Mouse (Mus musculus): ENCODE measurements around the gene Aff1. TPM values are rescaled to one million over a fixed set of nuclear protein-coding genes. Genes with fewer than 3 reads are reported as not detected.

Gene Aff1
- total and polyA plus RNA-seq, 3 experiments: 16.6 to 152 (median 51.3) TPM

DNA sequence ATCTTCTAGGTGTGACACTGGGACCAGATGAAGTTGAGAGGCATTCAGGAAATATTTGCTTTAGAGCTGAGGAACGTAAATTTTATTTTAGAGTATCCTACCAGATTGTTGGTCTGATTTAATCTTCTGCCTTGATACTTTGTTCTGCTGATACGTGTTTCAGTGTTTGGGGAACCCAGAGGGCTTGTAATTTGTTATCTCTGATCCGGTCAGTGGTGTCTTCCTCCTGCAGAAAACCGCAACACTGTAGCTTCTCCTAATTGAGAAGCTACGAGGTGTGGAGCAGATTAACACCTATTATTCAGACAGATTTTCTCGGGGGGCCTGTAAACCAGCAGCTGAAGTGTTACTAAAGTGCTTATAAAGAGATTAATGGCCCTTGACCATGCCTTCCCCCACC lies 27.0 kb downstream of the Aff1 start:
- peaks cover 33% of the 10 kb centered on the region for H3K4me1 ChIP-seq (ENCODE audit: insufficient read depth, low read depth, low read length)
- H3K36me3 ChIP-seq (replicated peaks): no peaks in the 10 kb centered on the region
- H3K9me3 ChIP-seq (replicated peaks): no peaks in the 10 kb centered on the region
- DNase-seq (ENCODE audit: low spot score) (peak; percentile 20), ATAC-seq (ENCODE audit: extremely low read depth, insufficient number of reproducible peaks, low FRiP score, poor library complexity, severe bottlenecking) (peak; percentile 77)
- peaks cover 22% of the 10 kb centered on the region; the same call in 1 of the 2 replicates for H3K27me3 ChIP-seq (ENCODE audit: insufficient read depth, low read length)
- TF ChIP-seq GATA2 (IDR thresholded peaks at IDR 0.05; ENCODE audit: borderline replicate concordance, low read depth, low read length) (no peak), GATA1 (IDR thresholded peaks at IDR 0.05; ENCODE audit: borderline replicate concordance, low read length) (no peak), POLR2AphosphoS5 (IDR thresholded peaks at IDR 0.05; ENCODE audit: insufficient replicate concordance, low read depth, low read length) (no peak), CTCF (IDR thresholded peaks at IDR 0.05; ENCODE audit: low read depth, low read length) (no peak), TAL1 (conservative IDR thresholded peaks at IDR 0.05; ENCODE audit: low read depth, low read length) (no peak)
- H3K4me3 ChIP-seq (ENCODE audit: low read depth, low read length): no peak overlapping the region

DNA sequence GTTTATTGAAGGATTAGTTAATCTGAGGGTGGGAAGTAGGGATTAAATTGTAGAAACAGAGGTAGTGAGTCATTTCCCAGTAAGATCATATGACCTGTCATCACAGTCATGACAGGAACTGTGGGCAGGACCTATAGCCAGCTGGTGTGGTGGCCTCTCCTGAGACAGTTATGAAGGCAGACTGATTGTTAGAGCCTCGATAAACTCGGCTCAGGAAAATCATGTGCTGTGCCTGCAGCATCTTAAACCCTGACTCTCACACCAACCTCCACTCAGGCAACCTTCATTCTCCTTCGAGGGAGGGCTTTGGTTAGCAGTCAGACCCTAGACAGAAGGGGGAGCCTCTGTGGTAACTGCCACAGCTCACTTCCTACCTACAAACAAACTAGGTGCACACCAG lies 27.7 kb downstream of the Aff1 start:
- ATAC-seq (ENCODE audit: extremely low read depth, insufficient number of reproducible peaks, low FRiP score, poor library complexity, severe bottlenecking) (peak; percentile 86), DNase-seq (ENCODE audit: low spot score) (no peak)
- H3K9me3 ChIP-seq (replicated peaks): no peaks in the 10 kb centered on the region
- no peak overlapping the region for H3K4me3 ChIP-seq (ENCODE audit: low read depth, low read length)
- peaks cover 28% of the 10 kb centered on the region for H3K4me1 ChIP-seq (ENCODE audit: insufficient read depth, low read depth, low read length)
- no peaks in the 10 kb centered on the region for H3K36me3 ChIP-seq (replicated peaks)
- H3K27me3 ChIP-seq (ENCODE audit: insufficient read depth, low read length): peaks cover 29% of the 10 kb centered on the region; the same call in 1 of the 2 replicates
- TF ChIP-seq GATA2 (IDR thresholded peaks at IDR 0.05; ENCODE audit: borderline replicate concordance, low read depth, low read length) (no peak), POLR2AphosphoS5 (IDR thresholded peaks at IDR 0.05; ENCODE audit: insufficient replicate concordance, low read depth, low read length) (no peak), GATA1 (IDR thresholded peaks at IDR 0.05; ENCODE audit: borderline replicate concordance, low read length) (no peak), TAL1 (conservative IDR thresholded peaks at IDR 0.05; ENCODE audit: low read depth, low read length) (no peak), CTCF (IDR thresholded peaks at IDR 0.05; ENCODE audit: low read depth, low read length) (no peak)

DNA sequence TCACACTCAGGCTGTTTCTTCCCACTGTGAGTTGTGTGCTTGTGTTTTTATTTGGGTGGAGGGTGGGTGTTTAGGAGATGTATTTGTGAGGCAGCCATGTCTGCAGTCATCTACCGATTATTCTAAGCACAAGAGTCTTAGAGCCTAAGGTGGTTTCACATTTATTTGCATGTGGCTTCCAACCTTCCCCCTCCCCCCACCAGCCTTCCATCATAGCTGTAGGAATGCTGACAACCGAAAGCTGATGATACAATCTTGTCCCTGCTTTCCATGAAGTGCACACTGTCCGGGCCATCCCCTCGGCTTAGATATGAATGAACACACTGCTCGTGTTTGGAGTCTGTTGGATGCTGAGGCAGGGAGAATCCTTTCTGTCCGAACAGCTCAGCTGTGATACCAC lies 28.8 kb downstream of the Aff1 start:
- DNase-seq (ENCODE audit: low spot score) (no peak), ATAC-seq (ENCODE audit: extremely low read depth, insufficient number of reproducible peaks, low FRiP score, poor library complexity, severe bottlenecking) (no peak)
- H3K36me3 ChIP-seq (replicated peaks): no peaks in the 10 kb centered on the region
- peaks cover 34% of the 10 kb centered on the region for H3K4me1 ChIP-seq (ENCODE audit: insufficient read depth, low read depth, low read length)
- H3K27me3 ChIP-seq (ENCODE audit: insufficient read depth, low read length): peaks cover 33% of the 10 kb centered on the region
- TF ChIP-seq POLR2AphosphoS5 (IDR thresholded peaks at IDR 0.05; ENCODE audit: insufficient replicate concordance, low read depth, low read length): no peak
- no peak for TF ChIP-seq CTCF (IDR thresholded peaks at IDR 0.05; ENCODE audit: low read depth, low read length)
- TF ChIP-seq GATA2 (IDR thresholded peaks at IDR 0.05; ENCODE audit: borderline replicate concordance, low read depth, low read length): no peak
- TF ChIP-seq TAL1 (conservative IDR thresholded peaks at IDR 0.05; ENCODE audit: low read depth, low read length): no peak
- no peak for TF ChIP-seq GATA1 (IDR thresholded peaks at IDR 0.05; ENCODE audit: borderline replicate concordance, low read length)
- no peak overlapping the region for H3K4me3 ChIP-seq (ENCODE audit: low read depth, low read length)
- H3K9me3 ChIP-seq (replicated peaks): no peaks in the 10 kb centered on the region

DNA sequence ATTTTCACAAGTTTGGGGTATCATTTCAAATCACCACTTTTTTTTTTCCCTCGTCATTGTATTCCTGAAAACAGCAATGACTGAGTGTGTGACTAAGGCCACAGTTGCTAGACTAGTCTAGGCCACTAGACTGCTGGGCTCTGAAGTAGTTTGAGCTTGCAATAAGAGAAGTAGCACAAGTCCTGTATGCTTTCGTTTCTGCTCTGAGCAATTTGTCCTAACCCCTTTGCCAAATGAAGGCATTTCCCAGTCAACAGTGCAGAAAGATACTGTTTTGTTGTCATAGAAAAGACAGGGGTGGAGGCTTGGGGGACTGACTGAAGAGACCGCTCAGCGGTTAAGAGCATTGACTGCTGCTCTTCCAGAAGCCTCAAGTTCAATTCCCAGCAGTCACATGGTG lies 29.3 kb downstream of the Aff1 start:
- H3K27me3 ChIP-seq (ENCODE audit: insufficient read depth, low read length): peaks cover 32% of the 10 kb centered on the region
- DNase-seq (ENCODE audit: low spot score) (no peak), ATAC-seq (ENCODE audit: extremely low read depth, insufficient number of reproducible peaks, low FRiP score, poor library complexity, severe bottlenecking) (no peak)
- no peaks in the 10 kb centered on the region for H3K9me3 ChIP-seq (replicated peaks)
- no peak overlapping the region for H3K4me3 ChIP-seq (ENCODE audit: low read depth, low read length)
- TF ChIP-seq GATA2 (IDR thresholded peaks at IDR 0.05; ENCODE audit: borderline replicate concordance, low read depth, low read length) (no peak), CTCF (IDR thresholded peaks at IDR 0.05; ENCODE audit: low read depth, low read length) (no peak), GATA1 (IDR thresholded peaks at IDR 0.05; ENCODE audit: borderline replicate concordance, low read length) (no peak), POLR2AphosphoS5 (IDR thresholded peaks at IDR 0.05; ENCODE audit: insufficient replicate concordance, low read depth, low read length) (no peak), TAL1 (conservative IDR thresholded peaks at IDR 0.05; ENCODE audit: low read depth, low read length) (no peak)
- no peaks in the 10 kb centered on the region for H3K36me3 ChIP-seq (replicated peaks)
- H3K4me1 ChIP-seq (ENCODE audit: insufficient read depth, low read depth, low read length): peaks cover 39% of the 10 kb centered on the region

DNA sequence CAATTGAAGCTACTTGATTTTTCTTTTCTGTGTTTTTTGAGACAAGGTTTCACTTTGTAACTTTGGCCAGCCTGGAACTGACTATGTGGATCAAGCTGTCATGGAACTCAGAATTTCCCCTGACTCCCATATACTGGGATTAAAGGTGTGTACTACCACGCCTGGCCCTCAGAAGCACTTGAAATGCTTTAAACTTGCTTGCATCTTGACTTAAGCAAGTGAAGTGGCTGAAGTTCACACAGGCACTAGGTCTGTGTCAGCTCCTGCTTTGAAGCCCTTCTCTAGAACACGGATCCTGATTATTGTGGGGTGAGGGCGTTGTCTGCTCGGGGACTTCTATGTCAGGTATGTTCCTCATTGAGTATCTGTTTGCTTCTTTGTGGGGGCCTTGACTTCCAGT lies 30.5 kb downstream of the Aff1 start:
- DNase-seq (ENCODE audit: low spot score) (no peak), ATAC-seq (ENCODE audit: extremely low read depth, insufficient number of reproducible peaks, low FRiP score, poor library complexity, severe bottlenecking) (no peak)
- H3K4me3 ChIP-seq (ENCODE audit: low read depth, low read length): no peak overlapping the region
- H3K9me3 ChIP-seq (replicated peaks): no peaks in the 10 kb centered on the region
- H3K27me3 ChIP-seq (ENCODE audit: insufficient read depth, low read length): peaks cover 31% of the 10 kb centered on the region
- H3K4me1 ChIP-seq (ENCODE audit: insufficient read depth, low read depth, low read length): peaks cover 40% of the 10 kb centered on the region
- no peak for TF ChIP-seq CTCF (IDR thresholded peaks at IDR 0.05; ENCODE audit: low read depth, low read length)
- TF ChIP-seq POLR2AphosphoS5 (IDR thresholded peaks at IDR 0.05; ENCODE audit: insufficient replicate concordance, low read depth, low read length): no peak
- TF ChIP-seq TAL1 (conservative IDR thresholded peaks at IDR 0.05; ENCODE audit: low read depth, low read length): no peak
- no peak for TF ChIP-seq GATA1 (IDR thresholded peaks at IDR 0.05; ENCODE audit: borderline replicate concordance, low read length)
- no peak for TF ChIP-seq GATA2 (IDR thresholded peaks at IDR 0.05; ENCODE audit: borderline replicate concordance, low read depth, low read length)
- no peaks in the 10 kb centered on the region for H3K36me3 ChIP-seq (replicated peaks)

DNA sequence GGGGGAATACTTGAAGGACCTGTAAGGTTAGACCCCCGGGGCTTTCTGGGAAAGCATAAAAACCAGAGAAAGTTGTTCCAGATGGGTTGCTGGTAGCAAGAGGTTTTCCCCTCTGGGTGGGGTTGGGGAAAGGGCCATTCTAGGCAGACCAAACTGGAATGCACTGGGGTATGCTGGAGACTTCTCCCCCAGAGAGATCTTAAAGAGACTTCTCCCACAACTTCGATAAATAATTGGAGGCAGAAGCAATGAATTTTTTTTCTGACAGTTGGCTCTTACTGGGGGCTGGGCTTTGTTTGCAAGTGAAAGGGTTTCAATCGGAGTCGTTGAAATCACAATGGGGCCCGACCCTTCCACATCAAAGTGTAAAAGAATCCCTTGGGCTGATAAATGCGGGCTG lies 32.2 kb downstream of the Aff1 start:
- ATAC-seq (ENCODE audit: extremely low read depth, insufficient number of reproducible peaks, low FRiP score, poor library complexity, severe bottlenecking): no peak
- Histone ChIP-seq H3K9me3 (replicated peaks) (no peaks in the 10 kb centered on the region), H3K27me3 (ENCODE audit: insufficient read depth, low read length) (peaks cover 34% of the 10 kb centered on the region), H3K4me3 (ENCODE audit: low read depth, low read length) (no peak overlapping the region), H3K4me1 (ENCODE audit: insufficient read depth, low read depth, low read length) (peaks cover 29% of the 10 kb centered on the region), H3K36me3 (replicated peaks) (no peaks in the 10 kb centered on the region)
- no peak for DNase-seq (ENCODE audit: low spot score)
- TF ChIP-seq CTCF (IDR thresholded peaks at IDR 0.05; ENCODE audit: low read depth, low read length): no peak

DNA sequence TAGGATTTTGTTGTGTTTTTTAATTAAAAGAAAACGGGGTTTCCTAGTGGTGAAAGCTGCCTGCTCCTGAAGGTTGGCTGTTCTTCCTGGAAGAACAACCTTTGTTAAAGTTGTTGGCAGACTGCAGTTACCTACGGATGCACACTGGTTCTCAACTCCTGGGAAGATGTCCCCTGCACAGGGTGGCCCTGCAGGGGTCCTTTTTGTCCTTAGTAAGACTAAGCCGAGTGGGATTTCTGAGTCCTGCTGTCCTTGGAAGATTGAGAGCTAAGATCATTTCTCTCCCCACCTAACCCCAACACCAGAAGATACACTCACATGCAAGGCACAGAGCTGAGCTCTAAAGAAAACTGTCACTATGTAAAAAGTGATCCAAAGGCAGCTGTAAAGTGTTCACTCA lies 32.6 kb downstream of the Aff1 start:
- H3K9me3 ChIP-seq (replicated peaks): no peaks in the 10 kb centered on the region
- peaks cover 25% of the 10 kb centered on the region for H3K4me1 ChIP-seq (ENCODE audit: insufficient read depth, low read depth, low read length)
- H3K4me3 ChIP-seq (ENCODE audit: low read depth, low read length): no peak overlapping the region
- DNase-seq (ENCODE audit: low spot score): no peak
- no peak for TF ChIP-seq POLR2AphosphoS5 (IDR thresholded peaks at IDR 0.05; ENCODE audit: insufficient replicate concordance, low read depth, low read length)
- no peak for TF ChIP-seq TAL1 (conservative IDR thresholded peaks at IDR 0.05; ENCODE audit: low read depth, low read length)
- no peak for TF ChIP-seq CTCF (IDR thresholded peaks at IDR 0.05; ENCODE audit: low read depth, low read length)
- TF ChIP-seq GATA1 (IDR thresholded peaks at IDR 0.05; ENCODE audit: borderline replicate concordance, low read length): no peak
- no peak for TF ChIP-seq GATA2 (IDR thresholded peaks at IDR 0.05; ENCODE audit: borderline replicate concordance, low read depth, low read length)
- no peak for ATAC-seq (ENCODE audit: extremely low read depth, insufficient number of reproducible peaks, low FRiP score, poor library complexity, severe bottlenecking)
- no peaks in the 10 kb centered on the region for H3K36me3 ChIP-seq (replicated peaks)
- peaks cover 34% of the 10 kb centered on the region for H3K27me3 ChIP-seq (ENCODE audit: insufficient read depth, low read length)
